Mouse (Mus musculus) T-cell, adult 66 days (primary cell): Measurements from ENCODE around the gene Lrat. TPM values are rescaled to one million over a fixed set of nuclear protein-coding genes. Genes with fewer than 3 reads are reported as not detected.

ENCODE experiments used
- total RNA-seq, 2 experiments: library from RNA; stranded (reverse); gene quantifications; 3 replicates in 1 of 2; 4 replicates in 1 of 2; pipeline ENCODE4 v1.2.4; 2023

Lrat gene
- not detected for total RNA-seq

DNA sequence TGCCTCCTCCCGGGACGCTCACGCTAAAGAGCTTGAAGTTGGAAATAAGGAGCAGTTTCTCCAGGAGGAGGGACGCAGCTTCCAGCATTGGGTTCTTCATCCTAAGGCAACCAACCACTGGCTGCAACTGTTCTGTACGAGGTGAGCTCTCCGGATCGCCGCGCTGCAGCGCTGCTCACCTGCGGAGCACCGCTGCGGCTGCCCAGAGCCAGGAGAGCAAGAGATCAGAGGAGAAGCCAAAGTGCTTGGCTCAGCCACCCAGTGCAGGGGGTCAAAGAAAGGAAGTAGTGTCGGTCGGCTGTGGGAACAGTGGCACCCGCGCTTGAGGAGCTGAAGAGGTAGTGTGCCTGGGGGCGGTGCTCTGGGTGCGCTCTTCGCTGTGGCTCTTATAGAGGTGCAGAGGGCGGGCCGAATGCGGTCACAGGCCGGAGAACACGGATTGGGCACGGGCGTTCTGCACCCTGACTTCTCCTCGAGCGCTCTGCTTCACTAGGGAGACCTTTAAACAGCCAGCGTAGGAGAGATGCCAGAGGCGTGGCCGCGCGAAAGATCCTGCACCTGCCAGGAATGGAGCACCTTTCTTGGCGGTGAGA, at the start of gene Lrat:
TSS of gene Lrat (minus strand) at position 361 of the 593 bp plus-strand sequence.

GRCm38 (mm10) chr3:82876372-82876739, 27.4 kb downstream of the Lrat start, which contains the start of gene Rbm46:
Gene Rbm46 (minus strand): TSS chr3:82876483.

Other genes starting within 250 kb of the Lrat start
- gene Rbm46, start 27.5 kb downstream of the Lrat start, total RNA-seq: not detected
- not detected for gene Fgg, start 103.8 kb upstream of the Lrat start, total RNA-seq
- not detected for gene Fga, start 122.1 kb upstream of the Lrat start, total RNA-seq
- gene Fgb, start 145.9 kb upstream of the Lrat start, total RNA-seq: not detected
- gene Plrg1, start 151.5 kb upstream of the Lrat start, total RNA-seq: 10 to 100 TPM; 73.0 to 77.0 TPM
- gene Dchs2, start 224.0 kb upstream of the Lrat start, total RNA-seq: not detected